Mouse (Mus musculus) macrophage (primary cell): ENCODE results near the gene Anks1. TPM values are rescaled to one million over a fixed set of nuclear protein-coding genes. Genes with fewer than 3 reads are reported as not detected.

ENCODE experiments used
- H3K27ac ChIP-seq: fragments of 350-480 bp; formaldehyde crosslinking; 2 replicates; pipeline ENCODE4 v1.9.0; 2021
- H3K36me3 ChIP-seq: fragments of 350-480 bp; formaldehyde crosslinking; 2 replicates; pipeline ENCODE4 v1.9.0; 2021; ENCODE audit errors: inconsistent target
- H3K4me3 ChIP-seq: fragments of 350-480 bp; formaldehyde crosslinking; 2 replicates; pipeline ENCODE4 v1.9.0; 2021; ENCODE audit errors: inconsistent target
- H3K79me2 ChIP-seq: fragments of 350-480 bp; formaldehyde crosslinking; 2 replicates; pipeline ENCODE4 v1.9.0; 2021; ENCODE audit errors: inconsistent target
- WGBS: methylation state at CpG from one replicate; pipeline ENCODE4 v1.1.7; 2026; ENCODE audit warnings: inconsistent platforms; ENCODE audit not compliant: missing documents; 5-methylcytosine and 5-hydroxymethylcytosine counted together
- polyA plus RNA-seq: library from polyadenylated mRNA; stranded (reverse); fragments of 250-400 nt; gene quantifications from 3 replicates; pipeline ENCODE4 v1.2.4, GENCODE M21; 2018; ENCODE audit warnings: inconsistent platforms

The Anks1 gene
- polyA plus RNA-seq, 1 experiment from 2014 or later = 12.3 TPM

- H3K79me2 ChIP-seq = peaks cover 100% of the 10 kb centered on the region
- no peaks in the 10 kb centered on the region for H3K36me3 ChIP-seq
- no peak overlapping the region for H3K27ac ChIP-seq
- no peak overlapping the region for H3K4me3 ChIP-seq
- 92% methylated on average over 4 of the region's 4 CpGs for WGBS
These were observed 57.0 kb downstream of the Anks1 start for GRCm38 (mm10) chr17:27966056-27966455.

- peaks cover 100% of the 10 kb centered on the region for H3K79me2 ChIP-seq
- no peak overlapping the region for H3K4me3 ChIP-seq
- H3K36me3 ChIP-seq = no peaks in the 10 kb centered on the region
- H3K27ac ChIP-seq = no peak overlapping the region
- WGBS = 94% methylated on average over 8 of the region's 11 CpGs
These were observed 57.5 kb downstream of the Anks1 start for GRCm38 (mm10) chr17:27966508-27967021.

- WGBS = 99% methylated on average over 7 of the region's 7 CpGs
- no peak overlapping the region for H3K4me3 ChIP-seq
- H3K79me2 ChIP-seq = peaks cover 100% of the 10 kb centered on the region
- H3K36me3 ChIP-seq = no peaks in the 10 kb centered on the region
- no peak overlapping the region for H3K27ac ChIP-seq
These were observed 58.4 kb downstream of the Anks1 start for GRCm38 (mm10) chr17:27967529-27967928.

- WGBS = 89% methylated on average over 8 of the region's 9 CpGs
- H3K27ac ChIP-seq = no peak overlapping the region
- no peak overlapping the region for H3K4me3 ChIP-seq
- no peaks in the 10 kb centered on the region for H3K36me3 ChIP-seq
- H3K79me2 ChIP-seq = peaks cover 100% of the 10 kb centered on the region
These were observed 59.1 kb downstream of the Anks1 start for GRCm38 (mm10) chr17:27968033-27968750.

GRCm38 (mm10) chr17:27968903-27969302, 59.8 kb downstream of the Anks1 start:
- 95% methylated on average over 5 of the region's 5 CpGs for WGBS
- no peaks in the 10 kb centered on the region for H3K36me3 ChIP-seq
- peaks cover 100% of the 10 kb centered on the region for H3K79me2 ChIP-seq
- H3K27ac ChIP-seq = no peak overlapping the region
- no peak overlapping the region for H3K4me3 ChIP-seq

- Histone ChIP-seq H3K4me3 (no peak overlapping the region), H3K79me2 (peaks cover 100% of the 10 kb centered on the region), H3K27ac (no peak overlapping the region), H3K36me3 (no peaks in the 10 kb centered on the region)
- 90% methylated on average over 8 of the region's 8 CpGs for WGBS
These were observed 60.3 kb downstream of the Anks1 start for GRCm38 (mm10) chr17:27969365-27969764.

GRCm38 (mm10) chr17:27969896-27970295, 60.8 kb downstream of the Anks1 start:
- Histone ChIP-seq H3K27ac (no peak overlapping the region), H3K4me3 (no peak overlapping the region), H3K79me2 (peaks cover 100% of the 10 kb centered on the region), H3K36me3 (peaks cover 1% of the 10 kb centered on the region; the same call in 1 of the 2 replicates)
- WGBS = 97% methylated on average over 5 of the region's 5 CpGs

- H3K36me3 ChIP-seq = peaks cover 3% of the 10 kb centered on the region; the same call in 1 of the 2 replicates
- 87% methylated on average over 5 of the region's 5 CpGs for WGBS
- H3K4me3 ChIP-seq = no peak overlapping the region
- peaks cover 100% of the 10 kb centered on the region for H3K79me2 ChIP-seq
- H3K27ac ChIP-seq = no peak overlapping the region
These were observed 61.2 kb downstream of the Anks1 start for GRCm38 (mm10) chr17:27970305-27970704.

- WGBS = 96% methylated on average over 9 of the region's 9 CpGs
- no peak overlapping the region for H3K4me3 ChIP-seq
These were observed 62.4 kb downstream of the Anks1 start for GRCm38 (mm10) chr17:27971496-27971895.

GRCm38 (mm10) chr17:27973337-27973736, 64.2 kb downstream of the Anks1 start:
- peaks cover 70% of the 10 kb centered on the region for H3K79me2 ChIP-seq
- peaks cover 22% of the 10 kb centered on the region for H3K36me3 ChIP-seq
- no peak overlapping the region for H3K27ac ChIP-seq
- WGBS = 96% methylated on average over 4 of the region's 4 CpGs
- no peak overlapping the region for H3K4me3 ChIP-seq

More at GRCm38 (mm10) chr17:27971496-27971895, 62.4 kb downstream of the Anks1 start:
- H3K27ac ChIP-seq = no peak overlapping the region
- H3K36me3 ChIP-seq = peaks cover 6% of the 10 kb centered on the region; the same call in 1 of the 2 replicates
- peaks cover 88% of the 10 kb centered on the region for H3K79me2 ChIP-seq

- H3K27ac ChIP-seq = peak overlapping the region; percentile 36
- peaks cover 49% of the 10 kb centered on the region for H3K79me2 ChIP-seq
- no peak overlapping the region for H3K4me3 ChIP-seq
- H3K36me3 ChIP-seq = peaks cover 33% of the 10 kb centered on the region
- 69% methylated on average over 14 of the region's 14 CpGs for WGBS
These were observed 67.2 kb downstream of the Anks1 start for GRCm38 (mm10) chr17:27976266-27976665.

- Histone ChIP-seq H3K36me3 (peaks cover 33% of the 10 kb centered on the region), H3K79me2 (peaks cover 40% of the 10 kb centered on the region; the same call in 1 of the 2 replicates), H3K27ac (peak overlapping the region; percentile 50), H3K4me3 (no peak overlapping the region)
- WGBS = 86% methylated on average over 2 of the region's 3 CpGs
These were observed 68.0 kb downstream of the Anks1 start for GRCm38 (mm10) chr17:27977008-27977636.

- Histone ChIP-seq H3K79me2 (peaks cover 8% of the 10 kb centered on the region; the same call in 1 of the 2 replicates), H3K4me3 (no peak overlapping the region), H3K36me3 (peaks cover 53% of the 10 kb centered on the region), H3K27ac (no peak overlapping the region)
- WGBS = 96% methylated on average over 2 of the region's 3 CpGs
These were observed 71.4 kb downstream of the Anks1 start for GRCm38 (mm10) chr17:27980391-27980955.

GRCm38 (mm10) chr17:27981451-27982069, 72.5 kb downstream of the Anks1 start:
- 87% methylated on average over 5 of the region's 5 CpGs for WGBS
- Histone ChIP-seq H3K27ac (no peak overlapping the region), H3K36me3 (peaks cover 60% of the 10 kb centered on the region), H3K4me3 (no peak overlapping the region), H3K79me2 (peaks cover 8% of the 10 kb centered on the region; the same call in 1 of the 2 replicates)
